Mouse (Mus musculus) thymus, adult 2 months (tissue): ENCODE results near the gene 2010300C02Rik. TPM values are rescaled to one million over a fixed set of nuclear protein-coding genes. Genes with fewer than 3 reads are reported as not detected.

ENCODE experiments used
- DNase-seq: peaks from one replicate; pipeline ENCODE4 v3.0.0; 2021
- H3K27ac ChIP-seq: fragments of 200-500 bp; 2 replicates; pipeline ENCODE4 v1.5.1; 2012; ENCODE audit warnings: low read length, control low read depth; ENCODE audit not compliant: control insufficient read depth, insufficient read depth
- H3K27me3 ChIP-seq: fragments of 200-500 bp; 2 replicates; pipeline ENCODE4 v1.6.1; 2012; ENCODE audit warnings: mild to moderate bottlenecking, low read length, moderate library complexity, mixed read lengths; ENCODE audit not compliant: control insufficient read depth, insufficient read depth
- H3K36me3 ChIP-seq: fragments of 200-500 bp; 2 replicates; pipeline ENCODE4 v1.6.1; 2012; ENCODE audit warnings: mild to moderate bottlenecking, low read length, moderate library complexity; ENCODE audit not compliant: control insufficient read depth, insufficient read depth
- H3K4me1 ChIP-seq: fragments of 200-500 bp; replicated peaks from 2 replicates; pipeline ENCODE4 v1.6.1; 2012; ENCODE audit warnings: low read length; ENCODE audit not compliant: control insufficient read depth, insufficient read depth
- H3K4me3 ChIP-seq: fragments of 200-500 bp; 2 replicates; pipeline ENCODE4 v1.5.1; 2012; ENCODE audit warnings: mild to moderate bottlenecking, low read length, control low read depth, moderate library complexity; ENCODE audit not compliant: control insufficient read depth, insufficient read depth
- CTCF ChIP-seq: fragments of 200-500 bp; IDR thresholded peaks from 2 replicates; pipeline ENCODE4 v1.5.1; 2012; ENCODE audit warnings: mild to moderate bottlenecking, control low read depth, low read length, moderate library complexity, borderline replicate concordance; ENCODE audit not compliant: control insufficient read depth, poor library complexity, insufficient read depth; ENCODE audit errors: extremely low read depth
- POLR2A ChIP-seq: fragments of 200-500 bp; IDR thresholded peaks from 2 replicates; pipeline ENCODE4 v1.6.1; 2012; ENCODE audit warnings: mild to moderate bottlenecking, low read length, control low read depth, moderate library complexity; ENCODE audit not compliant: control insufficient read depth, poor library complexity, insufficient read depth; ENCODE audit errors: extremely low read depth
- WGBS: fragments of 180-500 bp; shearing (Covaris S2); methylation state at CpG from one replicate; pipeline ENCODE4 v1.1.7; 2018; 5-methylcytosine and 5-hydroxymethylcytosine counted together
- polyA plus RNA-seq: library from polyadenylated mRNA; depleted of rRNA; stranded (reverse); fragments of >200 nt; gene quantifications from 2 replicates; pipeline ENCODE4 v1.2.3, GENCODE M21; 2012

Gene 2010300C02Rik
- polyA plus RNA-seq, 1 experiment, result 6.6 TPM

DNA sequence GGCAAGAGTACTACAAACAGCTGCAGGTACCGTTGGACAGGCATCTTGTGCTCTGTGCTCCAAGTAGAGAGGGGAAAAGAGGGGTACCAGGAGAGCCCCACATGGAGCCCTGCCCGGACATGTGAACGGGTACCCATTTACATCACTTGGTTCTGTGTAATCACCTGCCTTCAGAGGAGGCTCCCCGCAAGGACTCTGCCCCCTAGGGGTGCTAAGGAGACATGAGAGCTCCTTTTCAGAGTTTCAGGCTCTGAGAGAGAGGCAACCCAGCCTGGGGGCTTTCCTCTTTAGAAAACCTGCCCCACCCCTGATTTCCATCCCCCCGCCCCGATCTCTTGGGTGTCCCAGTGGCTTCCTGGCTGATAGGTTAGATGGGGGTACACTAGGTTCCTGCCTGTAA lies 44.4 kb downstream of the 2010300C02Rik start:
- Histone ChIP-seq H3K36me3 (no peaks in the 10 kb centered on the region), H3K4me3 (no peak overlapping the region), H3K27me3 (no peaks in the 10 kb centered on the region), H3K27ac (no peak overlapping the region), H3K4me1 (no peaks in the 10 kb centered on the region)
- WGBS, result 65% methylated on average over 6 of the region's 6 CpGs
- TF ChIP-seq CTCF (0 out of 2 replicates have a peak, but pooled peaks have one; percentile 10), POLR2A (no peak)
- no peak for DNase-seq

DNA sequence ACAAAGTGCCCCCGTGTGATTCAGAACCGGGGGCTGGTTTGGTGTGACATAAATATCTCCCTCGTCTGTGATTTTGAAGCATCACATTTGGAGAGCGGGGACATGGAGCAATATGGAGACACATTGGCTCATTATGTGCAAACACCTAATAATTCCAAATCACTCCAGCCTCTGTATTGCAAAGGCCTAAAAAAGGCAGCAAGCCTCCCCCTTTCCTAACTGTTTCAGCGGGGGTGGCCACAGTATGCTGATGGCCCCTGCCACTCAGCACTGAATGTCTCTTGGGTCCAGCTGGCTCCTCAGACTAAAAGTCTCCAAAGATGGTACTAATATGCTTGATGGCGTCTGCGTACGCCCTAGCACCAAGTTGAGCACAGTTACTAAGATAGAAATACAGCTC lies 45.6 kb downstream of the 2010300C02Rik start:
- Histone ChIP-seq H3K4me3 (no peak overlapping the region), H3K4me1 (no peaks in the 10 kb centered on the region), H3K27ac (no peak overlapping the region), H3K36me3 (no peaks in the 10 kb centered on the region), H3K27me3 (no peaks in the 10 kb centered on the region)
- TF ChIP-seq CTCF (no peak), POLR2A (no peak)
- 97% methylated on average over 8 of the region's 8 CpGs for WGBS
- no peak for DNase-seq

DNA sequence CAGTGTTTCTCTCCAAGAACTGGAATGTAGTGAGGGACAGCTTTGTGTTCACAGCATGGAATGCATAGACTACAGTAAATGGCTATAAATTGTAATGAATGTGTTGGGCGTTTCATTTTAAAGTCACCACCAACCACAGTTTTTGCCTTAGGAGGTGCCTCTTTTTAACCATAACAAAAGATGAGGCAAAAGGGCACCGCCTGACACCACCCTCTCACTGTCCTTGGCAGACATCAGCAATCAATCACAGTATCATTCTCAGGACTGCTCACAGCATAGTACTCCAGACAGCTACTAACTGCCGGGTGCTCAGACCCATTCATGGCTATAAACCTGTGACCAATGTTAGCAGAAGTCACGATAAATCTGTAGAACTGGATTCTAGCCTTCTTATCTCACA lies 48.6 kb downstream of the 2010300C02Rik start:
- WGBS, result 73% methylated on average over 4 of the region's 4 CpGs
- Histone ChIP-seq H3K4me1 (peaks cover 4% of the 10 kb centered on the region; the same call in 1 of the 2 replicates), H3K27ac (no peak overlapping the region), H3K27me3 (no peaks in the 10 kb centered on the region), H3K36me3 (no peaks in the 10 kb centered on the region), H3K4me3 (no peak overlapping the region)
- DNase-seq, result no peak
- TF ChIP-seq CTCF, result no peak
- no peak for TF ChIP-seq POLR2A

DNA sequence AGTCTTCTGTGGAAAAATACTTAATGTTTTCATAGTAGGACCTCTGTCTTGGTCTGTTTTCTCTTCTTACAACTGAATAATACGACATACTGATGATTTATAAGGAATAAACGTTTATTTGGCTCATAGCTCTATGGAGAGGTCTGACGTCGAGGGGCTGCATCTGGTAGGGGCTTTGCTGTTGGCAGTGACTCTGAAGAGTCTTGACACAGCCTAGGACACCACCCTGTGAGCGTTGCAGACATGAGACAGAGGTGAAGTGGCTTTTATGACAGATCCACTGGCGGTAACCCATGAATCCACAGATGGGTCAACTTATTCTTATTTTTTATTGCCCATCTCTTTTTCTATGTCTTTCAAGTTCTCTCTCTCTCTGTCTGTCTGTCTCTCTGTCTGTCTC lies 52.5 kb downstream of the 2010300C02Rik start:
- H3K27ac ChIP-seq, result no peak overlapping the region

DNA sequence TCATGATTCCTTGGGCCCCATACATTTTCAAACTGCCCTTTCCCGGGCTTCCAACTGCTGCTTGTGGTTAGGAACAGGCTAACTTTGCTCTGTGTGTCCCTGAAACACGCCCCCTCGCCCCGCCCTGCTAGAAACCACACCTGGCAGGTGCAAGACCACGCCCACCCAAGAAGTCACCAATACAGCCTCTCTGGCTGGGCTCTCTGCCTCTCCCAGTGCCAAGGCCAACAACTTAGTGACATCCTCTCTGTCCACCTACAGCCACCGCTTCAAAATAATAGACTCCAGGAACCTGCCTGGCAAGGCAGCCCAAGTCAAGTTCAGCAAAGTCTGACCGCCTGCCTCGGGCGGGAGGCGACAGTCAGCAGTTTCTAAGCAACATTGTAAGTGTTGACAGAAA lies 53.3 kb downstream of the 2010300C02Rik start:
- Histone ChIP-seq H3K4me3 (no peak overlapping the region), H3K27me3 (no peaks in the 10 kb centered on the region), H3K4me1 (peaks cover 12% of the 10 kb centered on the region), H3K36me3 (no peaks in the 10 kb centered on the region), H3K27ac (no peak overlapping the region)
- DNase-seq, result no peak
- TF ChIP-seq CTCF (no peak), POLR2A (no peak)
- WGBS, result 75% methylated on average over 10 of the region's 10 CpGs

More for the DNA sequence above, 52.5 kb downstream of the 2010300C02Rik start:
- DNase-seq, result no peak
- peaks cover 12% of the 10 kb centered on the region for H3K4me1 ChIP-seq
- H3K36me3 ChIP-seq, result no peaks in the 10 kb centered on the region
- H3K4me3 ChIP-seq, result no peak overlapping the region
- H3K27me3 ChIP-seq, result no peaks in the 10 kb centered on the region
- TF ChIP-seq POLR2A (no peak), CTCF (no peak)
- 94% methylated on average over 6 of the region's 6 CpGs for WGBS

DNA sequence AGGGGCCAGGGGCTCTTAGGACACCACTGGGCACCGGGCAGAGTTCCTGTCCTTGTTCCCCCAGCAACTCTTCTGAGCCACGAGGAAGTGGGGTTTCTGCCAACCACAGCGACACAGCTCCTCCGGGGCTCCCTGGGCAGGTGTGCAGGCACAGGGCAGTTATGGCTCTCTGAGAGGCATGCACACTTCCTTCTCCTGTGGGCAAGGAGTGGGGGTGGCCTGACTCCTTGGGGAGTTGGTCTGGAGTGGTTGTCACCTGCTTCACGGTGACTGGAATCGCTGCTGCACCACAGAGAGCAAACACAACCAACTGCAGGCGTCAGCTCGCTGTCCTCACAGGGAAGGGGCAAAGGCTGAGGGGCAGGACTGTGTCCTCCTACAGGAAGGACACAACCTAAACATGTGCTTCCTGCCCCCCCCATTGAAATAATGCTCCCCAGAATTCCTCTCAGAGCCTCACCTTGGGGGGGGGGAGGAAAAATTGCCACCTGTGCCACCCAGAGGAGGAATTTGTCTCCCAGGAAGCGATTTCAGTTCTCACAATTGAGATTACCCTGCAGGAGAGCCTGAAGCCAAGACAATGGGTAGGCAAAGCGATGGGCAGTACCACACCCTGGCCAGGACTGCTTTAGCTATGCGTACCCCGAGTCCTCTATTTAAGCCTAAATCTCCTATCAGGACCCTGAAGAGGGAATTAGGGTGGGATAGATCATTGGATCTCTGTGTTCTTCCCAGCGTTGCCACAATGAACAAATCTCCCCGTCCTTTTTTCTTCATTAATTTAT lies 54.2 kb downstream of the 2010300C02Rik start:
- DNase-seq, result no peak
- Histone ChIP-seq H3K4me3 (no peak overlapping the region), H3K27ac (no peak overlapping the region), H3K4me1 (peaks cover 12% of the 10 kb centered on the region), H3K36me3 (no peaks in the 10 kb centered on the region), H3K27me3 (no peaks in the 10 kb centered on the region)
- 42% methylated on average over 14 of the region's 14 CpGs for WGBS
- TF ChIP-seq POLR2A (no peak), CTCF (no peak)
